Mouse (Mus musculus) gastrocnemius, postnatal 10 days (tissue): ENCODE measurements around the gene Tnrc18. TPM values are rescaled to one million over a fixed set of nuclear protein-coding genes. Genes with fewer than 3 reads are reported as not detected.
"Not testable (repeated sequence)": the region's sequence is repeated elsewhere in the genome, so short reads cannot be mapped to it uniquely, and the experiment has no call there.

Experiments
- DNase-seq: peaks from one replicate; pipeline ENCODE4 v3.0.0; 2021; ENCODE audit warnings: mixed read lengths
- long read RNA-seq, 2 experiments: library from polyadenylated mRNA; stranded (forward); transcript quantifications; one replicate each; pipeline ENCODE4 v2.0.0; 2021
- total RNA-seq, 2 experiments: library from RNA; stranded (reverse); gene quantifications; 2 replicates each; pipeline ENCODE4 v1.2.3; 2021

Gene Tnrc18
- 10 to 100 TPM; 44.8 to 64.7 TPM for total RNA-seq
- long read RNA-seq, experiment 1, partial matches to known transcripts = 5 of 9 reads
- long read RNA-seq, experiment 1, other reads (novel, unspliced or antisense) = 4 of 9 reads
- long read RNA-seq, experiment 2, partial matches to known transcripts = 3 of 6 reads
- long read RNA-seq, experiment 2, other reads (novel, unspliced or antisense) = 3 of 6 reads

- DNase-seq = peak; percentile 99
These were observed at the start of gene Tnrc18 for GRCm38 (mm10) chr5:142817524-142818434. Gene Tnrc18, minus strand, starts transcription at chr5:142817662.

DNA sequence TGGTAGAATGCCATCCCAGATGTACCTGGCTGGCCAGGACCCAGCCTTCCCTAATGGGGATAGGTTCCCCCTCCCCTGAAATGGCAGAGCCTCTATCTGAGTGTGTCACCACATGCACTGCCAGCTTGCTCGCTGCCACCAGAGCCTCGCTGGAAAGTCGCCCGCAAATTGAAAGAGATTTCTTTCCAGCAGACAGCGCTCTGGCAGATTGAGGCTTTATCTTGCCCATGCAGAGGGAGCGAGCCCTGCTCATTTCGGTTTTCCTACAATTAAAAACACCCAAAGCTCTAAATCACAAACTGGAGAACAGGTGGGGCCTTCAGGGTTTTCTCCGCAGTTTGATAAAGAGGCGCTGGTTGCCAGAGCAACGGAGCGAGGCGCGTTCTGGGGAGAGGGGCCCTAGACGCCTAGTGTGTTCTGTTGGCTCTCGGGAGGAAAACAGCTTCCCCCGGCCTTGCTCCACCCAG is 40.3 kb upstream of the Tnrc18 start:
- DNase-seq = peak; percentile 59

DNA sequence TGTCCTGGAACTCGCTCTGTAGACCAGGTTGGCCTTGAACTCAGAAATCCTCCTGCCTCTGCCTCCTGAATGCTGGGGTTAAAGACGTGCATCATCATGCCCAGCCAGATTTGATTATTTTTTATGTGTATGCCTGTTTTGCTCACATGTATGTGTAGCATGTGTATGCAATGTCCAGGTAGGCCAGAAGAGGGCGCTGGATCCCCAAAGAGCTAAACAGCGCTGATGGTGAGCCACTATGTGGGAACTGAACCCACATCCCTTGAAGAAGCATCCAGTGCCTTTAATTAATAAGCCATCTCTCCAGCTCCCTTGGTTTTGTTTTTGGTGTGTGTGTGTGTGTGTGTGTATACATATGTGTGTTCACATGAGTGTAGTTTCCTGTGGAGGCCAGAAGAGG is 38.9 kb upstream of the Tnrc18 start:
- no peak for DNase-seq

- DNase-seq = peak; percentile 55
These were observed 37.4 kb upstream of the Tnrc18 start for GRCm38 (mm10) chr5:142854877-142855276.

DNA sequence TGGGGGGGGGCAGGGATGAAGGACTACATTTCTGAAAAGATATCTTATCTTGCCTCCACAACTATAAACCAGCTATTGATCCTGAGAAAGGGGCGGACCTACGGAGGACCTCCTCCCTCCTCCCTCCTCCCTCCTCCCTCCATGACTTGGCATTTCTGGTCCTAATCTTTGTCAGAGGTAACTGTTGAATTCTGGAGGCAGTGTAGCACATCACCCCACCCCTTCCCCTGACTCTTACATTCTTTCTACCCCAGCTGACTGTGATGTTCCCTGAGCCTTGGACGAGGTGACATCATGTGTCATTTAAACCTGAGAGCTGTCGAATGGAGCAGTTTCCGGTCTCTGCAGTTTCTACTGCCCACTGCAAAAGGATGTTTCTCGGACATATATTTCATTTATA is 36.1 kb upstream of the Tnrc18 start:
- DNase-seq = no peak

DNA sequence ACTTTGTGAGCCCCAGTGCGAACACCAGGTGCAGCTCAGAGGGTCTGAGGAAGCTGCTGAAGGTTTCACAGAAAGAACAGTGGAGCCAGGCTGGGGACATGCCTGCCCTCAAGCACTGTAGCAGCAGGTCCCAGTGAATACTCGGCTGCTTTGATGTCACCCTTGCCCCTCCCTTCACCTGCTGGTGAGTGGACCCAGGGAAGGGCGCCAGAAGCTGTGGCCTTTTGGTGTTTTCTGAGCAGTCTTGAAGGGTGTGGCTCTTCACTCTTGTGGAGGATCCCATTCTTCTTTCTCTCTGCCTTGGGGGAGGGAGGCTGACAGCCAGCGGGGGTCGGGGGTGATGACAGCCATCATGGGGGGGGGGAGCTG is 34.2 kb upstream of the Tnrc18 start:
- DNase-seq = no peak

GRCm38 (mm10) chr5:142850916-142851680 is 33.6 kb upstream of the Tnrc18 start:
- no peak for DNase-seq

- no peak for DNase-seq
These were observed 33.0 kb upstream of the Tnrc18 start for GRCm38 (mm10) chr5:142850476-142850875.

- DNase-seq = no peak
These were observed 31.4 kb upstream of the Tnrc18 start for GRCm38 (mm10) chr5:142848911-142849310.

- no peak for DNase-seq
These were observed 30.7 kb upstream of the Tnrc18 start for GRCm38 (mm10) chr5:142848149-142848548.

- DNase-seq = no peak
These were observed 27.0 kb upstream of the Tnrc18 start for GRCm38 (mm10) chr5:142844467-142844866.

DNA sequence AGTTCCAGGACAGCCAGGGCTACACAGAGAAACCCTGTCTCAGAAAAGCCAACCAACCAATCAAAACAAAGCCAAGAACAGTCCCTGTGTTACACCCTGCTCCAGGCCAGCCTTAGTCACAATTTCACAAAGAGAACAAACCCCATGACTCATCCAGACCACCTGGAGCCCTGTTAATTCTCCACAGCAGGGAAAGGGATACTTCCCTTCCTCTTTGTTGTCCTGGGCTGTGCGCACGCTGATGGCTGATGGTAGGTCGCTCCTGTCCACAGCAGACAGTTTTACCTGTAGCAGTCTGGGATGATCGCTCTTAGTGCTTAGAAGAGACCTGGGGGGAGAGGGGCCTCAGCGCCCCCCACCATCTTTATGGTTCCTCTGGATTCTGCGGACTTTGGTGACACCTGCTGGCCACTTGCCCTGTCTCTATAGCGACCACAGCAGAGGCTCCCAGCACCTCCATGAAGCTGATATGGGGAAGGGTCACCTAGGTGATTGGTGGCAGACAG is 24.7 kb upstream of the Tnrc18 start:
- no peak for DNase-seq

DNA sequence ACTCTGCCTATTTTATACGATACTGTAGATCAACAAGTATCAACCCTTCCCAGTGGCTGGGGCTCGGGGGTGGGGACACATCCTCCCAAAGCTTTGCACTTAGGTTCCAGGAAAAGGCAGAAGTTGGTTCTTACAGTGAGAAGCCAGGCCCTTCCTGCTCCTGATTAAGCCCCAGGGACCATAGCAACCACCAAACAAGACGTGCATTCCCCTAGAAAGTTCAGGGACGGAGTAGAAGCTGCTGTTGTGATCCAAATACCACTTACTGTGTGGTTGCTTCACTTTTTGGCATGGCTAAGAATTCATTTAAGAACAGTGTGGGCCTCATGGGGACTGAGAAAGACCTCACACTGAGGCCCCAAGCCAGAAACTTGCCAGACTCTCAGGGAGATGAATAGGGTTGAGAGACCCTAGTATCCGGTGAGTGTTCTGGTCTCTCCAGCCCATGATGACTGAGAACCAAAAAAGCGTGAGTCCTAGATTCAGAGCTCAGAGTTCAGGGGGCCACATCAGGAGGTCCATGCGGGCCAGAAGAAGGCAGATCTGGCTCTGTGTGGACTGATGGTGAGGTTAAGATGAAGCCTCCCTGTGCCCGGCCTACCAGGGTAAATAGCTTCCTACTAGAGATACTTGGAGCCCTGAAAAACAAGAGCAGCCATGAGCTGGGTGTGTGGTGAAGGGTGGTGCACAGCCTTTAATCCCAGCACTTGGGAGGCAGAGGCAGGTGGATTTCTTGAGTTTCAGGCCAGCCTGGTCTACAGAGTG is 24.1 kb upstream of the Tnrc18 start:
- no peak for DNase-seq

GRCm38 (mm10) chr5:142837427-142837826 is 20.0 kb upstream of the Tnrc18 start:
- DNase-seq = not testable (repeated sequence)

- DNase-seq = no peak
These were observed 19.4 kb upstream of the Tnrc18 start for GRCm38 (mm10) chr5:142836891-142837290.

GRCm38 (mm10) chr5:142833646-142834438 is 16.4 kb upstream of the Tnrc18 start:
- no peak for DNase-seq

DNA sequence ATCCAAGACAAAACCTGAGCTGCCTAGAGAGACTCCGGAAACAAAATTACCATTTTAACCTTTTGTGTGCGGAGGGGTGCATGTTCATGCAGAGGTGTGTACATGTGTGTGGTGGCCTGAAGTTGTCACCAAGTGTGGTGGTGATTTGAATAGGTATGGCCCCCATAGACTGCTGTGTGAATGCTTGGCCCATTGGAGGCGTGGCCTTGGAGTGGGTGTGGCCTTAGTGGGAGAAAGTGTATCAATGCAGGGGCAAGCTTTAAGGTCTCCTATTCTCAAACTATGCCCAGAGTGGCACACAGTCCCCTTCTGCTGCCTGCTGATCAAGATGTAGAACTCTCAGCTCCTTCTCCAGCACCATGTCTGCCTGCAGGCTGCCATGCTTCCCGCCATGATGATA is 8.7 kb upstream of the Tnrc18 start:
- no peak for DNase-seq

- DNase-seq = no peak
These were observed 8.2 kb upstream of the Tnrc18 start for GRCm38 (mm10) chr5:142825665-142826064.

- no peak for DNase-seq
These were observed 6.6 kb upstream of the Tnrc18 start for GRCm38 (mm10) chr5:142824091-142824490.

GRCm38 (mm10) chr5:142823096-142824062 is 5.9 kb upstream of the Tnrc18 start:
- DNase-seq = peak; percentile 92
